Mouse (Mus musculus): ENCODE measurements around the gene Pip4p1.

Gene Pip4p1

GRCm38 (mm10) chr14:50892541-50893459 lies 37.9 kb downstream of the Pip4p1 start:
- DNase-seq (ENCODE audit: low read depth), result peak; percentile 57

GRCm38 (mm10) chr14:50892091-50892490 lies 38.6 kb downstream of the Pip4p1 start:
- DNase-seq (ENCODE audit: low read depth), result no peak

- DNase-seq (ENCODE audit: low read depth), result no peak
Observed at GRCm38 (mm10) chr14:50891621-50892020, 39.0 kb downstream of the Pip4p1 start.

GRCm38 (mm10) chr14:50876236-50876950 lies 54.3 kb downstream of the Pip4p1 start:
- DNase-seq (ENCODE audit: low read depth), result no peak
